Mouse (Mus musculus): ENCODE results near the gene Lcn2.

The Lcn2 gene

DNA sequence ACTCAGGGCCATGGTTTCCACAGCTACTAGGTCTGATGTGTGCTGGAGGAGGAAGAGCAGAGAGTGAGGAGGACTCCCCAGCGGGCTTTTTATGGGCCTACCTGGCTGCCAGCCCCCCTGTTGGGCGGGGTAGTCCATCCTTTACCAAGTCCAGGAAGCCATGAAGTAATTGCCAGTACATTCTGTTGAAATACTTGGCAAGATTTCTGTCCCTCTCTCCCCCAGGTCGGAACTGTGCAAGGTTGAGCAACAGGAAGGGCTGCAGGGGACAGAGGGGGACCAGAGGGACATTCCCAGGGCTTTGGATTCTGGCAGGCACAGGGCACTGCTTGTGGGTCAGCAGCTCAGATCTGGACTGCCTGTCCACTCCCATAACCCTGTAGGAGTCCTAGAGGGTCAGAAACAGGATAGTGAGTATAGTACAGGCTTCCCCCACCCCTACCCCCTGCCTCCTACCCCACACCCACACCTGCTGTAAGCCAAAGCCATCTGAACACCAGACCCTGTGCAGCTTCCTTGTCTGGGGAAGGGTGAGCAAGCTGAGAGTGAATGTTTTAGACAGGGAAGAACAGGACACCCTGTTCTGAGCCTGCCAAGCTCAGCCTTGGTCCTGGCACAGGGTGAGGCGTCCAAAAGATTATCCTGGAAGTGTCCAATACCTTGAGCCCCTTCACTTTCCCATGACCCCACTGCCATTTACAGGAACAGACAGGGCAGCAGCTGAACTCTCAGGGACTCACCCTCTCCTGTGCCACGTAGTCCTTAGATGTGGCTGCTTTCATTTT, at the start of gene Lcn2:
Gene Lcn2 (minus strand): TSS at position 547 of the 785 bp plus-strand sequence.
- no peak for DNase-seq (ENCODE audit: low spot score in 2 of 2)

DNA sequence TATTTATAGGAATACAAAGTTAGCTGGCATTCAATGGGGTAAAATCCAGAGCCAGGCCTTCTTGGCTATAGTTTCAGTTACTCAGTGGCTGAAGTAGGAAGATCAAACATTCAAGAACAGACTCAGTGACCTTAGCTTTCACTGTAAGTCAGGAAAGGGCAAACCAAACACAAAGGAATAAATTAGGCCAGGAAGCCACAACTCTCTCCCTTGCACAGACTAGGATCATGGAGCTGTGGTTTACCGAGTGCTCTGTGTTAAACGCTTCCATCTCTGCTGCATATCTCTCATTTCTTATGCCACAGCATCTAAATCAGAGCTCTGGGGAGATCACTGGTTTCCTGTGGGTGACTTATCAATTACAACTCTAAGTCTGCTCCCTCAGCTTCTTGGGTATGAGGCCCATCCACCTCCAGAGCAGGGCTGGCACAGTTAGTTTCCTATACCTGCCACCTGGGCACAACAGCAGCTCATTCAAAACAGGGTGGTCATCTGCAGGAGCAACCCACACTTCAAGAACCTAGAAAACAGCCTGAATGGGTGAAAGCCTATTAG, 49.6 kb upstream of the Lcn2 start:
- DNase-seq (ENCODE audit: low spot score in 2 of 2): no peak

DNA sequence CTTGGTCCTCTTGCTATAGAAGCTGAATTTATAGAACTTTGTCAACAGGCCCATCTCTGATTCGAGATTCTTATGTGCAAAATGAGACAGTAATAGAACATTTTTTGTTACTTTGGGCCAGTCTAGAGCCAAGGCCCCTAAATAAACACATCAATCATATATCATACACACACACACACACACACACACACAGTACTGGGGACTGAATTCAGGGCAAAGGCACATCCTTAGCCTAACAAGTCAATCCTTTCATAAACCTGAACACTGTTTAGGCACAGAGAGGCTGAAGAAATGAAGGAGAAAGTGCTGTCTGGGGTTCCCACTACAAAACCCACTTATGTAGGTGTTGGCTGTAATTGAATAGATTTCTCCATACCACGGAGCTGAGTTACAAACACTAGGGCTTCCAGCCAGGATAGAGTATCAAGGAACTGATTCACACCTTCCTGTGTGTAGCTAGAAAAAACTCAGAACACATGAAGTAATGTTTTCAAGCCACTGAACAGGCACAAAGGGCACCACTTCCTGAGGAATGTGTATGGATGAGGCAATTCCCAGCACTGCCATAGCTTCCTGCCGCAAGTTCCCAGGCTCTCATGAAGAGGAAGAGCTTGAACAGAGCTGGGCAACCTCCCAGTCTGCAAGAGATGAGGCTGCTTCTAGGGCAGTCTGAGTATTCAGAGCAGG, 48.8 kb upstream of the Lcn2 start:
- DNase-seq (ENCODE audit: low spot score in 2 of 2): no peak

DNA sequence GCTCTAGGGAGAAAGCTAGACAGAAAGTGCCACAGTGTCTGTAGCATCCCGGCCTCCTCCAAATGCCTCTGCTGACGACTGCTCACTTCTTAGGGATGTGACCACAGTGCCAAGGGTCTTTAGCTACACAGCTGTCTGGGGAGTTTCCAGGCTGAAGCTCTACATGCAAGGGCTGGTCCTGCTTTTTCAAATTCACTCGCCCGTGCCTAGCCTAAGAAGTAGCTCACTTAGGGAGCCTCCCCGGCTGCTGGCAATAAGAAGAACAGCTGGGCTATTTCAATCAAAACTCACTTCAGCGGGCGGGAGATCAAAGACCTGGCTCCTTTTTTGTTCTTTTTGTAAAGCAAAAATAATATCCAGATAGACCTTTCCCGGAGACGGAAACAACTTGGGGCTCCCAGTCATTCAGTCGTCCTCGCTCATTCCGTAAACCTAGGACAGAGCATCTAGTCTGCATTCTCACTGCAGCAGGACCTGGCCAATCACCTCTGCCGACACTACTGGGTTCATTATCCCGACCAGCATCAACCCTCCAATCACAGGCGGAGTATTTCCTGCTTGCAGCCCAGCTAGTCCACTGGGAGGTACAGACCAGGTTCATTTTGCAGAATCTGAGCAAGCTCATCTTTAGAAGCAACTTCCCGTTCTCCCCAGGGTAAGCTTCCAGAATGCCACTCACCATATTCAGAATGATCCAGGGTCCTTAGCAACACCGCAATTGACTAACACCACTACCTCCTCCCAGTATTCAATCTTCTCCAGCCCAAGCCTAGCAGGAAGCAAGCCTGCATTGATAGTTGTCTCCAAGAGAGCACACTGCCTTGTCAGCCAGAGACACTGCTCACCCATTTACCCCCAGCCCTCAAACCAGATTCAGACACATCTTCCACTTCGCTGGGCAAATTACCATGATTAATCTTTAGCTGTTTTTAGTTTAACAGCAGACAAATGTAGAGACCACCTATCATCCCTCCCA, 42.9 kb upstream of the Lcn2 start:
- DNase-seq (ENCODE audit: low spot score in 2 of 2): peak; percentile 74 to 85

DNA sequence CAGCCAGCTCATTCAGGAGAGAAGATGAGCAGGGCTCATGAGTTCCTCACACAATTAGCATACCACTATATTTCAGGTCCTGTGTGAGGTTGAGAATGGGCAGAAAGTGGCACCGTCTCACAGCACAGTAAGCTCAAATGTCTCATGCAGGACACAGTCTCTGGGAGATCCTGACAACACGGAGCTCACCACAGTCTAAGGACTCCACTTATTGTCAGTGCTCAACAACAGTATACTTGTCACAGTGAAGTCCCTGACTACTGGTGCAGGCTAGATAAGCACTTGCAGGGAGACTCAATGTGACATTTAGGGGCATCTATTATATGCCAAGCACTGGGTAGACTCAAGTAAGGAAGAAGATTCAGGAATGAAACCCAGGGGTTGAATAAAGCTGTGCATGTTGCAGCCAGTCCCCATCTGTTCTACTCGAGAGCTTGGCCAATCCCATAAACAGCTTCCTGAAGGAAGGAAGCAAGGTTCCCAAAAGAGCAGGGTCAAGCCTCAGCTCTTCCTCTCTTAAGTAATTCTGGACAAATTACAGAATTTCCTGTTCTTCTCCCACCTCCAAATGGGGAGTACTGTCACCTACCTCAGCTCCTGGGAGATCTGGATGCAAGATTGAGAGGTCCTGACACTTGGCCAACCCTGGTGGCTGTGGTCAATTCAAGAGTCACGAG, 41.3 kb upstream of the Lcn2 start:
- no peak for DNase-seq (ENCODE audit: low spot score in 2 of 2)

DNA sequence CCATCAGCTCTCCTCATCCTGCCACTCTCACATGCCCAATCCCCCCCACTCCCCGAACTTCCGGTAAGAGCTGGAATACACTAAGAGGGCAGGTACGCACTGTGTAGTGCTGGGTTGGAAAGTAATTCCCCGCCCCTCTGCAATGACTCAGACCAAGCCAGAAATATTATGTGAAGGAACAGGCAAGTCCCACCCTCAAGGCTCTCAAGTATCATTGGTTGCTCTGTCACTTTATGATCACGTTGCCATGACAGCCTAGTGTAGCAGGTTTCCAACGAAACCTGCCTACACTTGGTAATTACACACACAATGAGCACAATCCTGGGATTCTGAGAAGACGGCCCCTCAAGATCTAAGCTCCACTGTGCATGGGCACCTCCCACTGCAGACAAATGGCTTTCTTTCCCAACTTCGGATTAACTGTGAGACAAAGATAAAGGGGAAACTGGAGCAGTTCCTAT, 40.2 kb upstream of the Lcn2 start:
- DNase-seq (ENCODE audit: low spot score in 2 of 2): peak; percentile 46 to 62

DNA sequence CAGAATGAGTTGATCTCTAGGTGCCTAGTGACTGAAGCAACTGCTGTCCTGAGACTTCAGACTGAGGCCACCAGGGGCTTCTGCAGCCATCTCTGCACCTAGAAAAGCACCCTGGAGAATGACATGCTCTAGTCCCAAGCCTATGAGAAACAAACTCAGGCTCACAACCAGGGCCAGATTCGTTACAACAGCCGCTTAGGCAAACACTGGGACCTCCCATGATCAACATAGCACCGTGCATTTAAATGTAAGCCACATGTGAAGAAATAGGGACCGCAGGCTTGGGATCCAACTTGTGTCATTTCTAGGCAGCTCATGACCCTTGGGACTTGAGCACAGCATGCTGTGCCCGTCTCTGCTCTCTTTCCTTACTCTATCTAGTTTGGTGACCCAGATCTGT, 39.7 kb upstream of the Lcn2 start:
- DNase-seq (ENCODE audit: low spot score in 2 of 2): no peak

DNA sequence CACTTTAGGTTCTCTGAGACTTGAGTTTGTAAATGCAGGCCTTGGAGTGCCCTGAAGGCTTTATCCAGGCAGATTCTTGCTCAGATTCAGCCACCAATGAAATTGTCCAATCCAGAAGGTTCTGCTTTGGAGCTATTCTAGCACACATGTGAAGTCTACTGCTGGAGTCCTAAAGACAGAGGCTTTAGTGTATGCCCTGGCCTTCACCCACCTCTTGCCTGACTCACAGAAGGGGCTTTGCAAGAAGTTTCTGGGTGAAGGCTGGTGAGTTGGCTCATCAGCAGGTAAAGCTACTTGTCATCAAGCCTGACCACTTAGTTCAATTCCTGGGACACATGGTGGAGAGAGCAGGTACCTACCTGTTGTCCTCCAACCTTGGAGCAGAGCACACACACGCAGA, 38.1 kb upstream of the Lcn2 start:
- no peak for DNase-seq (ENCODE audit: low spot score in 2 of 2)

DNA sequence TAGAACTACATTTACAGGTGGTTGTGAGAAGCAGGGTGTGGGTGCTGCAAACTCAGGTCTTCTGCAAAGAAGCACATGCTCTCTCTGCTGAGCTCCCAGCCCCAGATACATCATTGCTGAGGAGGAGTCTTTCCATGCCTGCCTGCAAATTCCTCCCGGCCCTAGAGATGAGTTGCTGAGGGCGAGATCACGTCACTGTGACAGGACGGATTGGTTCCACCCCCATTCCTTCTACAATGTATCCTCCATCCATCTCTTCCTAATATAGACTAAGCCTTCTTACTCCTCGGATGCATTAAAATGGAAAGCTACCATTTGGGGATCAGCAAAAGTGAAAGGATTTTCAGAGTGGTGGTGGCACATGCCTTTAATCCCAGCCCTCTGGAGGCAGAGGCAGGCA, 37.5 kb upstream of the Lcn2 start:
- DNase-seq (ENCODE audit: low spot score in 2 of 2): peak in 1 of 2 experiments; percentile 43

DNA sequence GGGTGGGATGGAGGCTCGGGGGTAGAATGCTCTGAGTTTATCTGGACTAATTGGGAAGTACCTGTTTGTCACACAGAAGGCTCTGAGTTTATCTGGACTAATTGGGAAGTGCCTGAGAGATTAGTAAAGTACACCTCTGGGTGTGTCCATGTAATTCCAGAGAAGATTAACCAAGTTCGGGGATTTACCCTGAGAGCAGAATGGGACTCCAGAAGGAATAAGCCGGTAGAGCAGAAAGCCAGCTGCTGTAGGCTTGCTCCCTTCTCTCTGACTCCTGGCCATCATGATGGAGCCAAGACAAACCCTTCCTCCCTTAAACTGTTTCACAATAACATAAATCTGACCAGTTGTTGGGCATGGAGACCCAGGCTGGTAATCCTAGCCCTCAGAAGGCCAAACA, 36.7 kb upstream of the Lcn2 start:
- DNase-seq (ENCODE audit: low spot score in 2 of 2): no peak

DNA sequence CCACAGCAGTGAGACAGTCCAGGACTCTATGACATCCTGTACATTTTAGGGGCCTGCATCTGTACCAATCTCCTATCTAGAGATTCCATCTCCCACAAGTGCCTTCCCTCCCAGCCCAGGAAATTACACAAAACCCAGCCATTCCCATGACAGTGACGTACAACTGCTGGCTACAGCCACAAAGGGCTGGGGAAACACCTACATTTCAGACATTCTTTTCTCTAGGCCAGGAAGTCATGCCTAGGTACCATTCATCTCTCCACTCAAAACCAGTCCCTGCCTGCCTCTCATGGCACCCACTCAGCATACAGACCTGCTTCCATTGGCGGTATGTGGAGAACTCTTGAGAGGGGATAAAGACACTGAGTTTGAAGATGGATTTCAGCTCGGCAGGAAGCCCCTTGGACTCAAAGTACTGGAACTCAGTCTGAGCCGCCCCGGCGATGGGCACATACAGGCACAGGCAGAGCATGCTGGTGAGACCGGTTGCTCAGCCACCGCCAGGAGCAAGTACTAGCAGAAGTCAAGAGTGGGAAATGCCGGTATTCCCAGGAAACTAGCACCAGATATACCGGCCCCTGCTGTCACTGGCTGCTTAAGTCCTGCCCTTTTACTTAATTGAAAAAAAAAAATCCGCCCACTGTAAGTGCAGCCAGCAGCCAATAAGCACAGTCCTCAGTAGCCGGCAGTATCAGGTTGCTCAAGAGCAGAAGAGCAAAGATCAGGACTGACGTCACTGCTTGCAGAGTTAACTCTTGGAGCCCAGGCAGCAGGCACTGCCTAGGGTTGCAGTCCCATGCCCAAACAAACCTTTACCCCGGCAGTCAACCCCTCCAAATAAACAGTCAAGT, 35.7 kb upstream of the Lcn2 start:
- DNase-seq (ENCODE audit: low spot score in 2 of 2): no peak

DNA sequence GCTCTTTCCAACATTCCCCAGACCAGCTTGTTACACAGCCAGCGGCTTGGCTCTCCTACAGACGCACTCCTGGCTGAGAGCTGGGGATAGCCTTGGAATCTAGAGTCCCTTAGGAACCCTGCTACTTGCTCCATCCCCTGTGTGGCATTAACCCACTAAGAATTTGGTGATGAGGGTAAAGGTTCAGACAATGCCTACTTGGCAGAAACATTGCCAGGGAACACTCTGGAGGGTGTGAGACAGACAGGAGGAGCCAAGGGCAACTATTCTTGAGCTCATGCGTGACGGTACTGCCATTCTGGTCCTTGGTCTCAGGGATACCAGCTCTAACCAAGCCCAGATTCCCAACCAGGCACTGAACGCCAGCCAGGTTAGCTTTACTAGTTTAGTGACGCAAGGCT, 33.8 kb upstream of the Lcn2 start:
- no peak for DNase-seq (ENCODE audit: low spot score in 2 of 2)

DNA sequence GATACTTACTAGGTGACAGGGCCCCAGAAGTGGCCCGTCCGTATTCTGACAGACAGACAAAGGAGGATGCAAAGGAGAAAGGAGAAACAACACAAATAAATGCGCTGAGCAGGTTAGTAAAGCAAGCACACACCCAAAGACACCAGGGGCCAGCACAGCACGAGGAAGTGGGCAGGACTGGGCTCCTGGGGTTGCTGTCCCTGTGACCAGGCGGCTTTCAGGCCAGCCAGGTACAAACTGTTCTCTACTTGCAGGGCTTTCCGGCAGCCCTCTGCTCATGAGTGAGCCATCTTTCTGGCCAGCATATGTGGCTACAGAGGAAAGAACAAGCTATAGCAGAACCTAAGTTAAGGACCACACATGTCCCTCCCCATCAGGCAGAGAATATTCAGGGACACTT, 32.6 kb upstream of the Lcn2 start:
- no peak for DNase-seq (ENCODE audit: low spot score in 2 of 2)

DNA sequence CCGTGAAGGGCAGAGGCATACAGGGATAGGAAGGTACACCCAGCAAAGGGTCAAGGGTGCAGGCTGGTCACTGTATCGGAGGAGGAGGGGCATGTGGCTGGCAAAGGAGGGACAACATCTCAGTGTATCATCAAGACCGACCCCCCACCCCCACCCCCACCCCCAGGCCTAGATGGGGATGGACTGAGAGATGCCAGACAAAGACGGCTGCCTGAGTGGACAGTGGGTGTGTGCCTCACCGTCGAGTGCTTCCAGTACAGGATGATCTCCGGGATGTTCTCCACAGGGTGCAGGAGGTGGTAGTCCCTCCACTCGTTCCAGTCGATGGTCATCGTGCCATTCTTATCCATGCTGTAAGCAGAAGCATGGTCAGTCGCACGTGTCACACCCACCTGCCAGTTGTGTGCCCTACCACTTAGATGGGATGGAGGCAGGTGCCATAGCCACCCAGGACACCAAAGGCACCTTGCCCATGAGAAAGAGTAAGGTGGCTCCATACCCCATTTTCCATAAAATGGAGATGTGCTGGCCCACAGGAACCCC, 32.1 kb upstream of the Lcn2 start:
- DNase-seq (ENCODE audit: low spot score in 2 of 2): no peak

DNA sequence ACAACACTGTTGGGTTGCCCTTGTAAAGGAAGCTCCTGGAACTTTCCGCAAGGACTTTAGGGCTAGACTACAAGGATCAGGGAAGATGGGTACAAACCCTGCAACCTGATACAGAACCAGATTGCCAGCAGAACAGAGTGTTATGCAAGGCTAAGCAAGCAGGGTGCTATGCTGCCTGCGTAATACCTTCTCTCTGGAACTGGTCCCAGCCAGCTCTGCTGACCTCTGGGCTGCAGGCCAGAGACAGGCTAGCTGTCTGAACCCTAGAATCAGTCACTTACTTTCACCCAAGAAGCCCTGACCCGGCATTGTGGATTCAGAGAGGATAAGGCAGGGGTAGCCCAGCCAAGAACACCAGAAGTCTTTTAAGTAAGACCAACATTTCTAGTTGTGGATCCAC, 31.3 kb upstream of the Lcn2 start:
- no peak for DNase-seq (ENCODE audit: low spot score in 2 of 2)

DNA sequence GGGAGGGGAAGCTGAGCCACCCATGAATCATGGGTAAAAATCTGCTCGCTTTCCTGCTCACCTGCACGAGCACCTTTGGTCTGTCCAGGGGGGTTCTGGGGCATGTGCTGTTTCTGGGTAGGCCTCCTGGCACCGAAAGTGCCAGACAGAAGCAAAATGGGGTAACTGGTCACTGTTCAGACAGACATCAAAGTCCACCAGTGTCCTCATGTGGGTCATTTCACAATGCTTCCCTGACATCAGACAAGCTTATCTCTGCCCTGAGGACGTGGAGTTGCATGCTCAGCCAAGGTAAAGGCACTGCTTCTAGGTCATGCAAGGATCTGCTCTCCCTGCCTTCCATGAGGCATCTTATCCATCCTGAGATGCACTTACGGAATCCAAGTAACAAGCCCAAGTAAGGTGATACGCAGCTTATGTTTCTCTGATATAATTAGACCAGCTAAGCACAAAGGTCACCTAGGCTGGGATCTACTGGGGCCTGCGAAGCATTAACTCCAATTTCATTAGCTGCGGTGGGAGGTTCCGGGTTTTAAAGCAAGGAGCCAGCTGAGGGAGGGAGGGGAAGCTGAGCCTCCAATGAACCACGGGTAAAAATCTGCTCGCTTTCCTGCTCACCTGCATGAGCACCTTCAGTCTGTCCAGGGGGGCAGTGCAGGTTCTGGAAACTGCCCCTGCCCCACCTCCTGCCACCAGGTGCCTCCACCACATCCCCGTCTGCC, 30.5 kb upstream of the Lcn2 start:
- no peak for DNase-seq (ENCODE audit: low spot score in 2 of 2)

DNA sequence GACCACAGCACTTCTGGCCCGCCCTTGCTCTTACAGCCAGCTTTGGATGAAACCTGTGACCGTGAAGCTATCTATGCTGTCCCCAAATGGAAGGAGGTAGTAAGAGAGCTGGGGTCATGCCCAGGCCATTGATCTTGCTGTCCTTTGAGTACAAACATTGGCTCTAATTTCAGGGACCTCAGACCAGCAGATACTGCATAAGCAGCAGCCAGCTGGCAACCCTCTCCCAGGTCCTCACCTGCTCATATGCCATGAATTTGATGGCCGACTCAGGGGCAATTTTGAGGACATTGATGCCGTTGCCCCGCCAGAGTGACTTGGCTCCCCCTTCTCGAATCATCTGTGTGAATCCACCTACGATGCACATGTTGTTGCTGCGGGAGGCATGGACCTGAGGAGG, 29.4 kb upstream of the Lcn2 start:
- no peak for DNase-seq (ENCODE audit: low spot score in 2 of 2)

DNA sequence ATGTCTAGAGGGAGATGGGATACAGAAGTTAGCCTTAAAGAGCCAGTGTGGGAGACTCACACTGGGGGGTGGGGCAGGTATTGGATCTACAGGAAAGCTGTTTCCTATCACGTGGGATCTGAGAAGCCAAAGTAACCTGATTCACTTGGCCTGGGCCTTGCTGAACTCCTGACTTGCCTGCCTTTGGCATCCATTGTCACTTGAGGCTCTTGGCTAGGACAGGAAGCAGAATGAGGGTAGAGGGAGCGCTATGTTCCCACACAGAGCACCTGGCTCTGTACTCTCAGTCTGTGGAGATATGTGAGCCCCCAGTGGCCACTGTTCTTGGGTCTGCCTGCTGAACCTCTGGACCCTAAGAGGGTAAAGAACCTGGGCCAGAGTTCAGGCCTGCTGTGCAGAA, 28.5 kb upstream of the Lcn2 start:
- no peak for DNase-seq (ENCODE audit: low spot score in 2 of 2)

DNA sequence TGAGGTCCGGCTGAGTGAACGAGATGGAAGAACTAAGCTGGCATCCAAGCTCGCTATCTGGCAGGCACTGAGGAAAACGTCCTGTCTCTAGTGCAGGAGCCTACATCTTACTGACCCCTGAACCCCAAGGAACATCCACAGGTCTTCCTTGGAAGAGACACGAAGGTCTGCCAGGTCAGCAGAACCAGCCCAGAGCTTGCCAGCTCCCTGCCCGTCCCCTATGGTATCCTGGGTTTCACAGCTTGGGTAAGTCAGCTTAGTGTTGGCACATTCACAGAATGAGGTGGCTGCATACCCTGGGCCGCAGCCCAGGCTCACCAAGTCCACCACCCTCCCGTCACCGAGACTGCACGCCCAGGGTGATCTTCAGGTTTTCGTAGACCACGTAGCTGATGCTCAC, 27.7 kb upstream of the Lcn2 start:
- DNase-seq (ENCODE audit: low spot score in 2 of 2): no peak

All from frontal cortex, postnatal 14 days (tissue).